Comparison of ENCODE assay signal across 8 mouse cellular contexts in genomic region chr5:44798056-44798455, GRCm38 (mm10). TPM values are rescaled to one million over a fixed set of nuclear protein-coding genes. Genes with fewer than 3 reads are reported as not detected.
A peak's percentile ranks its signal among the peaks of the same experiment; 100 is the strongest.
DNase-seq lines count a peak whose midpoint lies in the region; ATAC-seq and TF ChIP-seq lines count a peak whose summit lies in the region.

No protein-coding gene starts in this region.

- H3K9me3 ChIP-seq in embryonic facial prominence, embryonic 14.5 days (ENCODE audit: control insufficient read depth, low read length), result no peaks in the 10 kb centered on the region
- no peaks in the 10 kb centered on the region for H3K9me3 ChIP-seq in intestine, embryonic 16.5 days (ENCODE audit: control insufficient read depth, low read length)
- no peaks in the 10 kb centered on the region for H3K9me3 ChIP-seq in neural tube, embryonic 12.5 days

- peak overlapping the region; percentile 63 for H3K4me3 ChIP-seq in kidney, adult 2 months (ENCODE audit: insufficient read depth, low read depth, low read length)
- H3K4me3 ChIP-seq in embryonic facial prominence, embryonic 14.5 days (ENCODE audit: low read depth, low read length), result peak overlapping the region; percentile 49
- H3K4me3 ChIP-seq in intestine, embryonic 16.5 days (ENCODE audit: low read length), result peak overlapping the region; percentile 50
- H3K4me3 ChIP-seq in neural tube, embryonic 12.5 days, result peak overlapping the region; percentile 35; the same call in 1 of the 2 replicates

- H3K27ac ChIP-seq in kidney, adult 2 months (ENCODE audit: insufficient read depth, low read depth, low read length), result peak overlapping the region; percentile 68
- 0 out of 2 replicates have a peak overlapping the region, but pooled peaks have one; percentile 59 for H3K27ac ChIP-seq in embryonic facial prominence, embryonic 14.5 days (replicated peaks; ENCODE audit: low read depth, low read length)
- no peak overlapping the region for H3K27ac ChIP-seq in intestine, embryonic 16.5 days (ENCODE audit: low read length)
- no peak overlapping the region for H3K27ac ChIP-seq in neural tube, embryonic 12.5 days

- H3K4me1 ChIP-seq in kidney, adult 2 months (ENCODE audit: control insufficient read depth, insufficient read depth, low read length), result no peaks in the 10 kb centered on the region
- peaks cover 27% of the 10 kb centered on the region for H3K4me1 ChIP-seq in embryonic facial prominence, embryonic 14.5 days (ENCODE audit: control insufficient read depth, insufficient read depth, low read length)
- peaks cover 10% of the 10 kb centered on the region; the same call in 1 of the 2 replicates for H3K4me1 ChIP-seq in intestine, embryonic 16.5 days (ENCODE audit: control insufficient read depth, insufficient read depth, low read length)
- H3K4me1 ChIP-seq in neural tube, embryonic 12.5 days, result 0 out of 2 replicates have a peak, but pooled peaks cover 3% of the 10 kb centered on the region

- peak overlapping the region; percentile 56 for H3K4me2 ChIP-seq in embryonic facial prominence, embryonic 14.5 days (ENCODE audit: low read depth, low read length)
- H3K4me2 ChIP-seq in intestine, embryonic 16.5 days (ENCODE audit: low read depth, low read length), result peak overlapping the region; percentile 58
- H3K4me2 ChIP-seq in neural tube, embryonic 12.5 days (replicated peaks), result peak overlapping the region; percentile 59

- 32% methylated on average over 2 of the region's 2 CpGs for WGBS in kidney, adult 2 months
- 16% methylated on average over 2 of the region's 2 CpGs for WGBS in embryonic facial prominence, embryonic 14.5 days
- 23% methylated on average over 2 of the region's 2 CpGs for WGBS in intestine, embryonic 16.5 days
- WGBS in neural tube, embryonic 12.5 days, result 13% methylated on average over 2 of the region's 2 CpGs

- peak; percentile 19 for DNase-seq in kidney, adult 2 months
- no peak for DNase-seq in kidney, postnatal 14 days
- peak; percentile 37 for DNase-seq in embryonic facial prominence, embryonic 14.5 days (ENCODE audit: low spot score)
- DNase-seq in spleen, postnatal 10 days (ENCODE audit: low spot score in 2 of 2), result no peak
- DNase-seq in cerebellum, adult 11 months, result no peak
- DNase-seq in urinary bladder, postnatal 4 days (ENCODE audit: low spot score in 2 of 2), result no peak

- no peak for TF ChIP-seq CTCF in kidney, adult 2 months (conservative IDR thresholded peaks at IDR 0.05; ENCODE audit: insufficient read depth, insufficient read length, low read depth, low read length)

- no peaks in the 10 kb centered on the region for H3K27me3 ChIP-seq in kidney, adult 2 months (replicated peaks; ENCODE audit: control insufficient read depth, insufficient read depth, low read length)
- no peaks in the 10 kb centered on the region for H3K27me3 ChIP-seq in embryonic facial prominence, embryonic 14.5 days (replicated peaks; ENCODE audit: control insufficient read depth, insufficient read depth, low read length)
- no peaks in the 10 kb centered on the region for H3K27me3 ChIP-seq in intestine, embryonic 16.5 days (replicated peaks; ENCODE audit: control insufficient read depth, insufficient read depth, low read length)
- H3K27me3 ChIP-seq in neural tube, embryonic 12.5 days (replicated peaks), result no peaks in the 10 kb centered on the region

- peak overlapping the region; percentile 54 for H3K9ac ChIP-seq in embryonic facial prominence, embryonic 14.5 days (ENCODE audit: low read depth, low read length)
- H3K9ac ChIP-seq in intestine, embryonic 16.5 days (ENCODE audit: low read depth, low read length), result peak overlapping the region; percentile 61
- H3K9ac ChIP-seq in neural tube, embryonic 12.5 days, result no peak overlapping the region

- no peaks in the 10 kb centered on the region for H3K36me3 ChIP-seq in kidney, adult 2 months (ENCODE audit: control insufficient read depth, insufficient read depth, low read length)
- H3K36me3 ChIP-seq in embryonic facial prominence, embryonic 14.5 days (ENCODE audit: control insufficient read depth, insufficient read depth, low read length), result no peaks in the 10 kb centered on the region
- no peaks in the 10 kb centered on the region for H3K36me3 ChIP-seq in intestine, embryonic 16.5 days (ENCODE audit: control insufficient read depth, insufficient read depth, low read length)
- no peaks in the 10 kb centered on the region for H3K36me3 ChIP-seq in neural tube, embryonic 12.5 days

- TF ChIP-seq POLR2A in kidney, adult 2 months (IDR thresholded peaks at IDR 0.05; ENCODE audit: low read depth, low read length), result no peak

- no peak for ATAC-seq in embryonic facial prominence, embryonic 14.5 days (ENCODE audit: low read depth)
- no peak for ATAC-seq in intestine, embryonic 16.5 days
- ATAC-seq in neural tube, embryonic 12.5 days (ENCODE audit: low FRiP score, low read depth), result no peak

RNA-seq across cellular contexts. Expression of gene Ldb2, which starts 1.4 kb away (rescaled TPM):
- polyA plus RNA-seq in kidney, adult 2 months (2012; rRNA removed), result 37.7 and 55.0 TPM in 2 replicates
- polyA plus RNA-seq in embryonic facial prominence, embryonic 14.5 days (2014; fragmentation: Nextera tagmentation; extraction: Ambion mirVana), result 50.8 and 56.2 TPM in 2 replicates
- polyA plus RNA-seq in intestine, embryonic 16.5 days (2015; fragmentation: Nextera tagmentation; extraction: Ambion mirVana), result 31.0 and 35.9 TPM in 2 replicates
- 17.8 and 21.3 TPM in 2 replicates for polyA plus RNA-seq in neural tube, embryonic 12.5 days (2016; fragmentation: Nextera tagmentation; extraction: Ambion mirVana)

Comparison
In these comparisons a context has a peak if more than half of its experiments do, and no peak if none do; other contexts are left out.
1. DNase-seq: peak in kidney, adult 2 months (single experiment) and embryonic facial prominence, embryonic 14.5 days (single experiment); none in kidney, postnatal 14 days (single experiment), spleen, postnatal 10 days (0 of 2), cerebellum, adult 11 months (single experiment) and urinary bladder, postnatal 4 days (0 of 2).
2. H3K27ac ChIP-seq: peak in kidney, adult 2 months (single experiment) and embryonic facial prominence, embryonic 14.5 days (single experiment); none in intestine, embryonic 16.5 days (single experiment) and neural tube, embryonic 12.5 days (single experiment).
3. Peak in every context shown above with its lines, with median percentiles within 50 percentile points of each other: H3K4me3 ChIP-seq and H3K4me2 ChIP-seq.